Mouse (Mus musculus): ENCODE results near the gene Zfp36l2.

The Zfp36l2 gene

GRCm38 (mm10) chr17:84195835-84196234, 8.1 kb upstream of the Zfp36l2 start:
- in situ Hi-C loops (cut with MboI, MseI) = loop anchor here (5.0 to 10.0 kb wide), 2 partner anchors 224 to 291 kb away; no protein-coding TSS in a partner anchor

DNA sequence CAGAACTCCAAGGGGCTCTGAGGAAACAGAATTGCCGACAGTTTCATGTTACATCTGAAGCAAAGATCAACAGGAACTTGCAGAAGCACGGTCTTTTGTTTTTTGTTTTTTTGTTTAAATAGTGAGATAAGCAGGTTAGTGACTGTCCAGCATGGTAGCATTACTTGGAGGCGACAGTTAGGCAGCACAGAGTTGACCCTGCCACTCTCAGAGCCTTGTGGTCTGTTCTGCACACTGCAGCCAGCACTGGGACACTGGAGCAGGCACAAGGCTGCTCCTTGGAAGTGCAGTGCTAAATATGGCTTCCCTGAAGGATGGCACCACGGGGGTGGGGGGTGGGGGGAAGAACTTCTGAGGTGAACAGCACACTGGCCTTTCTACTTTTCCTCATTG, 7.3 kb upstream of the Zfp36l2 start:
- in situ Hi-C loops (cut with MboI, MseI) = loop anchor here (5.0 to 10.0 kb wide), 2 partner anchors 223 to 290 kb away; no protein-coding TSS in a partner anchor

DNA sequence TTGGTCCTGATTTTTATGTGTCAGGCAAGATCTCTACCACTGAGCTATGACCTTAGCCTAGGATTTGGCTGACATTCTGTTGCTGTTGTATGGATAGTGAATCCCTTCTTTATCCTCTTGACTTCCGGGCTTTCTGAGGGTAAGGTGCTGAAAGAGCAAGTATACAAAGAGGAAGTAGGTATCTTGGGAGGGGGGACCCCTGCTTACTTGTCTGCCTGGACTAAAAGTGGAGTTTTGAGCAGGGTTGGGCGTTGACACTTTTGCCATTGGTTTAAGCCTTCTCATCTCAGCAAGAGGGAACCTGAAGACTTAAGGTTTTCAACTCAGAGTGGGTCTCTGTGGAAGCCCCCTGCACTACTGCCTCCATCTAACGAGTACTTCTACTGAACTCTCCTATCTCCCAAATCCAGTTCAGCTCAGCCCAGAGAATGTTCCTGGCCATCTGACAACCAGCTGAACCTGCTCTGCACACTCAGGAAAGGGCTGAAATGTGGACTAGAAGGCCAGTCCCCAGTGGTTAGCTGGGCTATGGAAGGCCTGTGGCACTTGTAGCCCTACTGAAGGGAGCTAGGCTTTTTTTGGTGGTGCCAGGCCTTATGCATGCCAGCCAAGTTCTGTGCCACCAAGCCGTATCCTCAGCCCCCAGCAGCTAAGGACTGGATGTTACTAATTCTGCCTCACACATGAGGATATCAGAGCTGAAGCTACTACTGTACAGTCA, 6.7 kb upstream of the Zfp36l2 start:
- in situ Hi-C loops (cut with MboI, MseI) = loop anchor here (5.0 to 10.0 kb wide), 2 partner anchors 222 to 290 kb away; no protein-coding TSS in a partner anchor

GRCm38 (mm10) chr17:84193411-84193810, 5.7 kb upstream of the Zfp36l2 start:
- in situ Hi-C loops (cut with MboI, MseI) = loop anchor here (10.0 kb wide), 1 partner anchor 289 kb away; no protein-coding TSS in a partner anchor

DNA sequence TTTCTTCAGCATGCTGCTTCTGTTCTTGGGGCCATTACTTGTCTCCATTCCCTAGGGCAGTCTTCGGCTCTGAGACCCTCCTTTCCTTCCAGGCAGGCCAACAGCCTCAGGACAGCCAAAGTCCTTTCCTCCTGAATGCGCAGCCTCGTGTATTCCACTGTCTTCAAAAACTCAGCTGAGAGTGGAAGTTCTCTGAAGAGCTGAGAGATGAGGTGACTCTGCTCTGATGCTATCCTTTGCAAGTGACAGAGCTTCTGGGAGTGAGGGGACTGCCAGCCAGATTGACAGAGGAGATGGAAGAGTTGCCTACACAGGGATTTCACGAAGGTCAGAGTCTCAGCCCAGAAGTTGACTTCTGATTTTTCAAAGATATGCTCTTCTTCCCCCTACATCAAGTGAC, 4.2 kb upstream of the Zfp36l2 start:
- in situ Hi-C loops (cut with MboI, MseI) = loop anchor here (10.0 kb wide), 1 partner anchor 287 kb away; no protein-coding TSS in a partner anchor

GRCm38 (mm10) chr17:84190885-84191284, 3.1 kb upstream of the Zfp36l2 start:
- in situ Hi-C loops (cut with MboI, MseI) = loop anchor here (10.0 kb wide), 1 partner anchor 286 kb away; no protein-coding TSS in a partner anchor

DNA sequence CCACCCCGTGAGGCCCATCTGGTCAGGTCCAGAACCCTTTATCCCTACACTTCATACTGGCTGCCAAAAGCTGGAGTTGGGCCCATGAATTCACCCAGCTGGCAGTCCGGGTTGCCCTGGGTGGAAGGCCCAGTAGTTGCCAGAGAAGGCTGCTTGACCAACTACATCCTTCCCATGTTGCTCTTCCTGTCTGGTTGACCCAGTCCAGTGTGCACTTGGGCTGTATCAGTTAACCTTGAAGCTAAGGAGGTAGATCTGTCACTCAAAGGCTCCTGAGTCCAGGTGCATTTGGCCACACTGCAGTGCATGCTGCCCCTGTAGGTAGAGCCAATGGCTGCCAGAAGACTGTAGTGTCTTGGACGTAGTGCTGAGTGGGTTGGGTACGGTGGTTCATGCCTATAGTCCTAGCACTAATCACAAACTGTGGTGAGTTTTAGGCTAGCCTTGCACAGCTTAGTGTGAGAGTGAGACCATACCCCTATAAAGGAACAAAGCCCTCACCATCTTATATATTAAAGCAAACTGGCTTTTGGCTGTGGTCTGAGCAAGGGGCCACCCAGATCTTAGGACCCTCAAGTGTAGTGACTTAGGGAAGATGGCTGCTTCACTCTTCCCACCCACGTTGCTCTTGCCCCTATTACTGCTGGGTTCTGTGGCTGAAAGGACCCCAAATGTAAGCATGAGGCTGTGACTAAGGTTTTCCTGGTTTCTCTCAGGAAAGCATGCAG, 1.5 kb upstream of the Zfp36l2 start:
- in situ Hi-C loops (cut with MboI, MseI) = loop anchor here (5.0 kb wide), 2 partner anchors 72 to 1508 kb away; no protein-coding TSS in a partner anchor

DNA sequence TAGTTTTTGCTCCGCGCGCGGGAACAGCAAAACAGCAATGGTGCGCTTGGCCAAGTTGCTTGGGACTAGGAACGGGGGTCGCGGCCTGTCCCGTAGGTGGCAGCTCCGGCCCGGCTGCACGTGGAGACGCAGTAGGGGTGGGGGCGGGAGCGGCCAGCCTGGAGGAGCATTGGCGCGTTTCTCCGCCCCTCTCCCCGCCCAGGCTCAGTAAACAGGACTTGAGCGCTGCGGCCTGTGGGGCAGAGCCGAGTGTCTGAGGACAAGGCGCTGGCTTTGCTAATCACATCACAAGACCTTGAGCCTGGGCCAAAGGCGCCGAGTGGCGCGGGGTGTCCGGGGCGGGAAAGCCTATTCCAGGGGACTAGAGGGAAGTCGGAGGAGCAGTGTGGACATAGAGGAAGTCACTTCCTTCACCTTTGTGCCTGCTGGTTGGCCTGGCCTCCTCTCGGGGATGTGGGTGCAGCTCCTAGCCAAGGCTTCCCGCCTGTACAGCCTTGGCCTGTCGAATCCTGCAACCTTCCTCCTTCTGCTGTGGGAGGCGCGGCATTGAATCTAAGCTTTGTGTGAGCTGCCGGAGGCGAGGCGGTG, 721 bp upstream of the Zfp36l2 start:
- in situ Hi-C loops (cut with MboI, MseI) = loop anchor here (5.0 kb wide), 2 partner anchors 71 to 1509 kb away; no protein-coding TSS in a partner anchor

- in situ Hi-C loops (cut with MboI, MseI) = loop anchor here (5.0 kb wide), 2 partner anchors 70 to 1510 kb away; no protein-coding TSS in a partner anchor
Observed at GRCm38 (mm10) chr17:84187264-84187663, 483 bp downstream of the Zfp36l2 start.

DNA sequence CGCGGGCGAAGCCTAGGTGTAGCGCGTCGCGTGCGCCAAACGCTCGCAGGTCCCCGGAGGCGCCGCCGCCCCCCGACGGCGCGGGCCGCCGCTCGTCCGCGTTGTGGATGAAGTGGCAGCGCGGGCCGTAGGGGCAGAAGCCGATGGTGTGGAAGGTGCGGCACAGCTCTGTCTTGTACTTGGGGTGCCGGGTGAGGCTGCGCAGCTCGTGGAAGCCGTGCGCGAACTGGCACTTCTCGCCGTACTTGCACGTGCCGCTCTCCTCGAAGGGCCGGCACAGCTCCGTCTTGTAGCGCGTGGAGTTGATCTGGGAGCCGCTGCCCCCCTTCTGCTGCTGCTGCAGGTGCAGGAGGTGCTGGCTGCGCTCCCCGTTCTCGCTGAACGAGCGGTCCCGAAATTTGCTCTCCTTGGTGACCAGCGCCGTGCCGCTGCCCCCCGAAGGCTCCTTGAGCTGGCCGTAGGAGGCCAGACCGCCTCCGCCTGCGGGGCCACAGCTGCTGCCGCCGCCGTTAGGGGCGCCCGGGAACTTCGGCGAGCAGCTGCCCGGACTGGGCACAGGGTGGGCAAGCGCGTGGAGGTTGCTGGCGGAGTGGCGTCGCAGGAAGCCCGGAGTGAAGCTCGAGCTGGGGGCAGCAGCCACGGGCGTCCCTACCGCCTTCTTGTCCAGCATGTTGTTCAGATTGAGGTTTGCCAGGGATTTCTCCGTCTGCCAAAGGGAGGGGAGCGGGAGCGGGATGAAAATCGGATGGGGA, 1.1 kb downstream of the Zfp36l2 start:
- in situ Hi-C loops (cut with MboI, MseI) = loop anchor here (5.0 kb wide), 2 partner anchors 69 to 1511 kb away; no protein-coding TSS in a partner anchor

DNA sequence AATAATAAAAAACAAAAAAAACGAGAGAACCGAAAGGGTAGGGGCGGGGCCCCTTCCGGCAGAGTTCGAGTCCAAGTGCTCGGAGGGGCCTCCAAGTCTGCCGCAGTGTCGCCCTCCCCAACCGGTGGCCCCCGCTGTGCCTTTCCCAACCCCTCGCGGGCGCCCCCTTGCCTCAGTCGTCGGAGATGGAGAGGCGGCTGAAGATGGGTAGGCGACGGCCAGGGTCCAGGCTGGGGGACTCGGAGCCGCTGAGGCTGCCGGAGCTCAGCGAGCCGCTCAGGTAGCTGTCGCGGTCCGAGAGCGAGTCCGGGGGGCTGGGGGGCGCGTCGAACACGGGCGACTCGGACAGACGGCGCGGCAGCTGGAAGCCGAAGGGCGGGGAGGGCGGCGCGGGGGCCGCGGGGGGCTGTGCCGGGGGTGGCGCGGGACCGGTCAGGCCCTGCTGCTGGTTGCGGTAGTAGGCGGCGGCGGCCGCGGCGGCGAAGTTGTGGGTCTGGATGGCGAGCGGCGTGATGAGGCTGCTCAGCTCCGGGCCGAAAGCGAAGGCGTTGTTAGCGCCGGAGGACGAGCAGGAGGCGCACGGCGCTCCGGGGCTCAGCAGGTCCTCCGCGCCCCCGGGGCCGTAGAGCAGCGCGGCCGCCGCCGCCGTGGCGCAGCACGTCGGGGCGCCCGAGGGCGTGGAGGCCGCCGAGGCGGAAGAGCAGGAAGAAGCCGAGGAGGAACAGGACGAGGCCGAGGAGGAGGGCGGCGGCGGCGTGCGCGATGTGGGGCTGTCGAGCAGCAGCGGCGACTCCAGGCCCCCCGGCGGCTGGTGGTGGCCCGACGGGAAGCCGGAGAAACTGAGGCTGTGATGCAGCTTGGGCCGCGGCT, 1.9 kb downstream of the Zfp36l2 start:
- in situ Hi-C loops (cut with MboI, MseI) = loop anchor here (5.0 kb wide), 2 partner anchors 69 to 1511 kb away; no protein-coding TSS in a partner anchor

- in situ Hi-C loops (cut with MboI, MseI) = loop anchor here (5.0 kb wide), 2 partner anchors 68 to 1512 kb away; no protein-coding TSS in a partner anchor
Observed at GRCm38 (mm10) chr17:84185011-84185411, 2.7 kb downstream of the Zfp36l2 start.

- in situ Hi-C loops (cut with MboI, MseI) = loop anchor here (5.0 kb wide), 1 partner anchor 156 kb away; no protein-coding TSS in a partner anchor
Observed at GRCm38 (mm10) chr17:84183291-84183781, 4.4 kb downstream of the Zfp36l2 start.

- in situ Hi-C loops (cut with MboI, MseI) = loop anchor here (5.0 kb wide), 1 partner anchor 155 kb away; no protein-coding TSS in a partner anchor
Observed at GRCm38 (mm10) chr17:84182311-84183271, 5.2 kb downstream of the Zfp36l2 start.

DNA sequence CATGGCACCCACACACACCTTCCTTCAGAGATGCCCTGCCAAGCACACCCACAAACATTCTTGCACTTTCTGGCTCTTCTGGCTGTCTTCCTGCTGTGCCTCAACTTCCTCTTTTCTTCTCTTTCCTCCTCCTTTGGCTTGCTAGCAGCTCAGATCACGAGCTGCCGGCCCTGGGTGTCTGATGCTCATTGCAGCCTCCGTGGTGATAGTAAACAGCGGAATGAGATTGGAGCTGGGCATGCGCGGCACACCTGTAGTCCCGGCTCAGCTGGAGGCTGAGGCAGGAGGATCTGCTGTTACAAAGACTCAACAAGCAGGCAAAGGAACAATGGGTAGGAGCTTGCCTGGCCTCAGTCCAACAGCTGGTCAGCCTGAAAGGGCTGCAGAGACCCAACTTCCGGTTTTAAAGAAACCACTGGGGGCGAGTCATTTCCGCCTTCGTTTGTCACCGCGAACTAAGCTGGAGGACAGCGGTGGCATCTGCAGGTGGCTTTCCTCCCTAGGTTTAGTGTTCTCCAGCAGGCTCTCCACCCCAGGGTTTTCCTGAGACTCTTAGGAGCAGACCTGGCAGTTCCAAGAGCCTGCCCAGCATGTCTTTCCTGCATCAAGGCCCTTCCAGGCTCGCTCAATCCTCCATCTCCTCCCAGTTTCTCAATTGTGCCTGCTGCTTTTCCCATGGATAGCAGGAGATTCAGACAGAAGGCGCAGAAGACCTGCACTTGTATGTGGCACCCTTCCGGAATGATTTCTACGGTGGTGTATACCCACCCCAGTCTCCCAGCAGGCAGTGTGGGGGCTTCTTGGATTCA, 6.0 kb downstream of the Zfp36l2 start:
- in situ Hi-C loops (cut with MboI, MseI) = loop anchor here (5.0 kb wide), 1 partner anchor 154 kb away; no protein-coding TSS in a partner anchor

- in situ Hi-C loops (cut with MboI, MseI) = loop anchor here (5.0 kb wide), 1 partner anchor 154 kb away; no protein-coding TSS in a partner anchor
Observed at GRCm38 (mm10) chr17:84180715-84181501, 6.8 kb downstream of the Zfp36l2 start.

DNA sequence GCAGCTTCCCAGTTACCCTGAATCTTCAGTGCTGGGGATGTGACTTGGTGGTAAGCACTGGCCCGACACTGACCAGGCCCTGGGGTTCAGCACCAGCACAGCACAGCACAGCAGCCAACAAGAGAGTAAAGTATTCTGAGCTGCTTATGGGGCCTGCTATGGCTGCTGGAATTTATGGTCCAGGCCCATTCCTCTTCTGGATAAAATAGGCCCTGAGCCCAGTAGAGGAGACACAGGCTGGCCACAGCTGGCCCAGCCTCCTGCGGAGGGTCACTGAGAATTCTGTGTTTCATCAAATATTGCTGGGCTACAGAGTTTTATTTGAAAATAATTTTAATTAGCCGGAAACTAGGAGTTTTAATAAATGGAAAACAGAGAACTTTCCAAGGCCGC, 7.8 kb downstream of the Zfp36l2 start:
- in situ Hi-C loops (cut with MboI, MseI) = loop anchor here (5.0 kb wide), 1 partner anchor 153 kb away; no protein-coding TSS in a partner anchor
